Mouse (Mus musculus) yolk sac, embryonic 10.5 days (tissue): ENCODE measurements around the gene Cntrl.

Experiments used
- DNase-seq: peaks from one replicate; pipeline ENCODE4 v3.0.0-alpha.2; 2017; ENCODE audit warnings: low spot score

Gene Cntrl

GRCm38 (mm10) chr2:35174100-35174499, 64.8 kb downstream of the Cntrl start:
- DNase-seq, result no peak

DNA sequence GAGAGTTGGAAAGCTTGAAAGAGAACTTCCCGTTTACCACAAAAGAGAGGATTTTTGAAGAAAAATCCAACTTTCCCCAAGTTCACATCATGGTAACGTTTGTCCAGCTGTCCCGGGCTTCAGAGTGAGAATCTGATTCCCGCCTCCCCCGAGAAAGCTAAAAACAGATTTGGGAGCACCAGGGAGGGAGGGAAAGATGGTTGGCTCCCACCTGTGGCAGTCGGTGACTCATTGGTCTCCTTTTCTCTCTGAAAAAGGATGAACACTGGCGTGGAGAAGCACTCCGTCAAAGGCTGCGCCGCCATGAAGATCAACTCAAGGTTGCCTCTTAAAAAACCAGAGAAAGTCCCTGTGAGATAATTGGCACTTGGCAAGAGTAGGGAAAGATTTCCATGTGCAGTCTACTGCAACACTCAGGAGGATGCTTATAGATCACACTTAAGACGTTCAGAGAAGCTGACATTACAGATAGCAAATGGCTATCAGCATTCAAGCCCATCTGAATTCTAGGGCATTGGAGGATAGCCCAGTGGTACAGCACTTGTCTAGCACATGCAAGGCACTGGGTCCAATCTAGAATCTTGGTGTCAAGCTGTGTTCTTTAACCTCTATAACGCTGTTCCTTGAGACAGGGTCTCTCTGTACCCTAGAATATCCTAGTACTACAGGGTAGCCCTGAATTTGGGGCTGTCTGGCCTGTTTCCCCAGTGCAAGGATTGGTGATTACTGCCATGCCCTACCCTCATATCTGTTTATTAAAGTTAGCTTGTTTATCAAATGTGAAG, 66.2 kb downstream of the Cntrl start:
- no peak for DNase-seq

- no peak for DNase-seq
Measured at GRCm38 (mm10) chr2:35178153-35178552, 68.9 kb downstream of the Cntrl start.

DNA sequence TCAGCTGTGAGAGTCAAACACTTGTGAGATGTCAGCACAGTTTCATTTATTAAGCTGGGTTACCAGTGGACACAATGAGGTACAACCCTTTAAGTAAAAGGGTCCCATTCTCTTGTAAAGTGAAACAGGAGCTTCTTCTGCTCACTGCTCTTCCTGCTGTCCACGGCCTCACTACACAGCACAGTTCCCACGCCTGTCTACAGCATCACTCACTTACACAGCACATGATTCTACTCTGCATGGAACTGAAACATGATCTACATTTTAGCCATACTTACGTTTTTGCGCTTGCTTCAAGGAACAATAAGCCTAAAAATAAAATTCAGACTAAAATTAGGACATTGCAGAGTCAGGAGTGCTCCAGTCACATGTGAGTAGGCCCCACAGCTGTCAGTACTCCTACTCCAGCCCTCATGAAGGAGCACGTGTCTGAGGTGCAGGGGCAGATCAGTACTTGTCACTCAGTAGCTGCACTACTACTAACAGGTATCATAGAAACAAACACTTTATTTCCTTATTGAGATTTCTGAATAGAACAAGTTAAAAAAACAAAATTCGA, 73.9 kb downstream of the Cntrl start:
- no peak for DNase-seq

- DNase-seq, result no peak
Measured at GRCm38 (mm10) chr2:35188929-35189328, 79.6 kb downstream of the Cntrl start.

DNA sequence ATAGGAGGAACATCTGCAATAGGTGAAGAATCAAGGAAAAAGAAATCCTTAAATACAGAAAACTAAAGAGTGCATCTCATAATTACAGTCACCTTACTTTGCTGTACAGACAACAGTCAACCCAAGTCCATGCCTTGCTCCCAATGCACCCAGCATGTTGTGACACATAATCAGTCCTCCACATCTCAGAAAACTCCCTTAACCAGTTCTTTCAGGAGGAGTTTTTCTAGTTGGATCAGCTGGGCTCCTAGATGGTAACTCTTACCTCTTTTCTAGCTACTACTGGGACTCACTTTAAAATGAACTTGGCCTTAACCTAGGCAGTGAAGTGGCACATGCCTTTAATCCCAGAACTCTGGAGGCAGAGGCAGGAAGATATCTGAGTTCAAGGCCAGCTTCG, 84.7 kb downstream of the Cntrl start:
- DNase-seq, result no peak

- peak; percentile 70 for DNase-seq
Measured at GRCm38 (mm10) chr2:35195626-35196544, 86.6 kb downstream of the Cntrl start.

DNA sequence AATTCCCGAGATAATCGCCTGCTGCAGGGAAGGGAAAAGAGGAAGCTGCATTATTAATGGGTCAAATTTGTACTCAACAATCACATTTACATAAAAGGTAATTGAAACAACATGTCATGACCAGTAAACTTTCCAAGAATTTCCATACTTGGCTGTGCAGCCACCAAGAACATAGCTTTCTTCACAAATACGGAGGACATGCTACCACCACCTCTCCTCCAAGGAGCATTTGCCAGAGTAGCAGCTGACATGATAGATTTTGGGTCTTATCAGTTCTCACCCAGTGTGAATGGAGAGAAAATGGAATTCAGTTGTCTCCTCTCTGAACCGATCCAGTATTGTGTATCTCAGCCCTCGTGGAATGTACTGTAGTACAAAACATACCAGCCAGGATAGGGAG, 90.2 kb downstream of the Cntrl start:
- DNase-seq, result no peak

DNA sequence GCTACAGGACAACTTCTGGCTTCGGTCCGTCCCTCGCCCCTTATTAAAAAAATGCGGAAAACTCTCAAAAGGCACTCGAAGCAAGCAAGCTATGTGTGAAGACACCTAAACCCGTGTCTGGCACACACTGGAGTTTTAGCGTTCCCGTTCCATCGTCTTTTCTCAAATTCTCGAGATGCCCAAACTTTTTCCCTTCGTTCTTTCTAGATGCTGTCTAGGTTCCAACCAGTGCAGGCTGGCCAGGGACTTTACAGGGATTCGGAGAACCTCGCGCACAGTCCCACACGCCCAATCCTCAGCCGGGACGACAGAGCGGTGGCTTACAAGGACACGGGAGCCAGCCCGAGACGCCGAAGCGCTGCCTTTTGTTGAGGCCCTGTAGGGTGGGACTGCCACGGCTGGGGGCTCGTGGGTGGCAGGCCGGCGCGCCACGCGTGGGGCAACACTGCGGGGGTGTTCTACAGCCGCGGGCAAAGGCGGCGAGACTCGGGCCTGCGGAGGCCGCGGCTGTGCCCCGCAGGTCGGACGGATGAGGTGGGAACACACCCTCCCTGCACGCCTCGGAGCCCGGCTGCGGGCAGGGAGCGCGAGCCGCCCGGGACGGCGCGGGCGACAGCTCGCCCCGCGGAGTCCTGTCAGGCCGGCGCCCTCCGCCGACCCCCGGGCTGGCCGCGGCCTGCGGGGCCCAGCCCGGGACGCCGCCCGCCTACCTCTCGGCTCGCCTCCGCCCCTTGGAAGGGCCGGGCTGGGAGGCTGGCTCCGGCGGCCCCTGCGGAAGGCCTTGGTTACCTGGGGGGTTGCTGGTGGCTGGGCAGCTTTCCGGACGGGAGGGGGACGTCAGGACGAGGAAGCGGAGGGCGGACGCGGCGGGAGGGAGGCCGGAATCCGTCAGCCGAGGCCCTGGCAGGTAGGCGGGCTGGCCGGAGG, 90.9 kb downstream of the Cntrl start:
- DNase-seq, result peak; percentile 34

- peak; percentile 100 for DNase-seq
Measured at GRCm38 (mm10) chr2:35200898-35201668, 91.8 kb downstream of the Cntrl start, which contains the start of gene Rab14. Gene Rab14, minus strand, starts transcription at chr2:35201120.

DNA sequence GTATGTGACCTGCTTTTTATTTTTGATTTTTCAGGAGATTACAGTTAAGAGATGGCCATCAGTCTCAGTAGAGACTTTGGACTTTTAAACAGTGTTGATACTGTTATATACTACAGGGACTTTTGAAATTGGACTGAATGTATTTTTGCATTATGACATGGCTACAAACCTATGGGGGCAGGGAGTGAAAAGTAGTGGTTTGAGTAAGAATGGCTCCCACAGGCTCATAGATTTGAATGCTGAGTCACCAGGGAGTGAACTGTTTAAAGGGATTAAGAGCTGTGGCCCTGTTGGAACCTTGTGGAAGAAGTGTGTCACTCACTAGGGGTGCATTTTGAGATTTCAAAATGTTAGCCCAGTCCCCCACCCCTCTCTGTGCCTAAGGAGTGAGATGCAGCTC, 94.4 kb downstream of the Cntrl start:
- DNase-seq, result no peak

- DNase-seq, result no peak
Measured at GRCm38 (mm10) chr2:35206761-35207160, 97.5 kb downstream of the Cntrl start.

GRCm38 (mm10) chr2:35208054-35208453, 98.8 kb downstream of the Cntrl start:
- DNase-seq, result no peak

- DNase-seq, result no peak
Measured at GRCm38 (mm10) chr2:35208931-35209665, 99.8 kb downstream of the Cntrl start.

DNA sequence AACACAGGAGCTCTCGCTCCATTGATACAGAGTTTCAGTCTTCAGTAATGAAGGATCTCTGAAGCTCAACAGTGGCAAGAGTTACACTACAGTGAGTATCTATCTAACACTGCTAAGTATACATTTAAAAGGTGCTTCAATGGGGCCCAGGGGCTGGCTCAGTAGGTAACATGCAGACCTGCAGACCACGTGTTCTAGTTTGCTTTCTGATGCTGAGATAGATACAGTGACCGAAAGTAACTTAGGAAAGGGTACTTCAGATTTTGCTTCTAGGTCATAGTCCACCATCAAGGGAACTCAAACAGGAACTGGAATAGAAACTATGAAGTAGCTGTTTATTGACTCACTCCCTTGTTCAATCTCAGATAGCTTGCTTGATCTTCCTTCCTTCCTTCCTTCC, 102.4 kb downstream of the Cntrl start:
- peak; percentile 53 for DNase-seq

DNA sequence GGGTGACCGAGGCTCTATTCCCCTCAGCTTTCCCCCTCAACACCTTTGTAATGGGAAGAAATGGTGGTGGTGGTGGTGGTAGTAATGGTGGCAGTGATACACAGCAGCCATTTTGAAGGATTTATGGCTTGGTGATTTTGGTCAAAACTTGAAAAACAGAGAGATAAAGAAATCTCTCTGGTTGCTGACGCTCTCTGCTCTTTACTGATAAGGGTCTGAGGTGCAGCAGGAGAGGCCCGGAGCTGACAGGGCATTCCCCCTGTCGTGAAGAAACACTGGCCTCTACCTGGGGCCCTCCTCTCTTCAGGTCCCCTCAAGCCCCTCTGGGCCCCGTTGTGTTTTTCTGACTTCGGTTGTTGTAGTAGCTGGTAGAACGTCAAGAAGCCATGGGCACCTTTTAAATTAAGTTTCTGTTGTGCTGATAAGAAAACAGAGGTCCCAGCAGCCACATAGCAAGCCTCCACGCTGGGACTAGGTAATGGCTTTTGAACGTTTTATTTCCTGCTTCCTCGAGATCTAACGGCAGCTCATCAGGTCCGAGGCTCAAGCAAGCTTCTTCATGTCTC, 104.1 kb downstream of the Cntrl start:
- peak; percentile 26 for DNase-seq

GRCm38 (mm10) chr2:35214881-35215358, 105.6 kb downstream of the Cntrl start:
- DNase-seq, result peak; percentile 81

DNA sequence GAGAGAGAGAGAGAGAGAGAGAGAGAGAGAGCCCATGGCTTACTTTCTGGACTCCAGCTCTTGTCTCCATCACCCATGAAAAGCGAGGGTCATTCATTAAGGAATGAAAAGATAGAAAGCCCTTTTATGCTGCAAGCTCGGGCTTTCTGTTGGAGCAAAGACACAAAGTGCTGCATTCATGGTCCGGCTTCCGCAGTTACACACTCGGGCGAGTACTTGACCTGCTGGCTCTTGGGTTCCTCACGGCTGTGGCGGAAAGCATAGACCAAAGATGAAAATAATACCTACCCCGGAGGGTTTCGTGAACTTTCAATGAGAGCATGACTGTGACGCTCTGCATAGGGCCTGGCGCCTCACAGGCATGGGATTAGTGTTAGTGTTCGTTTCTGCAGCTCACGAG, 106.1 kb downstream of the Cntrl start:
- no peak for DNase-seq

- no peak for DNase-seq
Measured at GRCm38 (mm10) chr2:35216701-35217100, 107.4 kb downstream of the Cntrl start.

GRCm38 (mm10) chr2:35218736-35219135, 109.4 kb downstream of the Cntrl start:
- DNase-seq, result no peak
